15 mouse cellular contexts compared by ENCODE assay signal in the genomic region with DNA sequence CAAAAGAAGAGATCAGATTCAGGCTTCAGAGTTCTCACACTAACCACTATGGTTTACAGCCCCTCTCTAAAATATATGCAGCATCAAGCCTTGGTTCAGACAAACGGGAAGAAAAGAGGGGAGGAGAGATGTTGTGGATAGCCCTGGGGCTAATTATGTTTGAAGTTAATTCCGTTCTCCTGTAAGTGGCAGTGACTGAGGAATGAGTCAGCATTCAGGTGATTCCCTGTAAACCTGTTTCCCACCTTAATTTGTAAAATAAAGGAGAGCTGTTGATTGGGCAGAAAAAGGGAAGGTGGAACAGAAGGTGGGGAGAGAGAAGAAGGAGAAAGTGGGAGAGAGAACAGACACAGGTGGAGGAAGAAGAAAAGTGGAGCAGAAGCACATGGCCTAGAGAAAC. TPM values are rescaled to one million over a fixed set of nuclear protein-coding genes. Genes with fewer than 3 reads are reported as not detected.
"Had no signal": no experiment of that assay in that cellular context is flagged by ENCODE, and none has a peak within 500 bp of the region (broad histone marks: within the 10 kb centered on the region; RNA-seq: fewer than 3 reads in every experiment).

No protein-coding gene starts in this region.

- H3K4me2 ChIP-seq: lung, embryonic 14.5 days; midbrain, embryonic 11.5 days; midbrain, embryonic 13.5 days; midbrain, embryonic 15.5 days; neural tube, embryonic 12.5 days had no signal

- H3K9me3 ChIP-seq: midbrain, embryonic 13.5 days; midbrain, embryonic 15.5 days; neural tube, embryonic 12.5 days had no signal

- ATAC-seq: midbrain, embryonic 13.5 days; midbrain, embryonic 15.5 days had no signal

- H3K27me3 ChIP-seq: midbrain, embryonic 13.5 days; midbrain, embryonic 15.5 days; neural tube, embryonic 12.5 days had no signal

- H3K4me3 ChIP-seq: midbrain, embryonic 13.5 days; midbrain, embryonic 15.5 days; neural tube, embryonic 12.5 days had no signal

- H3K4me1 ChIP-seq: neural tube, embryonic 12.5 days had no signal

- DNase-seq: lung, adult 18-20 months; lung, embryonic 14.5 days; lung, postnatal 10 days; lung, postnatal 4 days; right cerebral cortex, postnatal 14 days; thymus, adult 18-20 months; thymus, postnatal 14 days; thymus, postnatal 36 days had no signal

- H3K27ac ChIP-seq: midbrain, embryonic 13.5 days; midbrain, embryonic 15.5 days; neural tube, embryonic 12.5 days had no signal

- H3K9ac ChIP-seq: lung, embryonic 14.5 days; midbrain, embryonic 13.5 days; midbrain, embryonic 15.5 days; neural tube, embryonic 12.5 days had no signal

RNA-seq across cellular contexts. Expression of a gene that starts 6.4 kb away (rescaled TPM):
- total RNA-seq: megakaryocyte, adult 5-6 weeks; monocyte, adult 5-6 weeks; neutrophil, adult 5-6 weeks had no signal
